12 mouse cellular contexts compared by ENCODE assay signal in the genomic region with DNA sequence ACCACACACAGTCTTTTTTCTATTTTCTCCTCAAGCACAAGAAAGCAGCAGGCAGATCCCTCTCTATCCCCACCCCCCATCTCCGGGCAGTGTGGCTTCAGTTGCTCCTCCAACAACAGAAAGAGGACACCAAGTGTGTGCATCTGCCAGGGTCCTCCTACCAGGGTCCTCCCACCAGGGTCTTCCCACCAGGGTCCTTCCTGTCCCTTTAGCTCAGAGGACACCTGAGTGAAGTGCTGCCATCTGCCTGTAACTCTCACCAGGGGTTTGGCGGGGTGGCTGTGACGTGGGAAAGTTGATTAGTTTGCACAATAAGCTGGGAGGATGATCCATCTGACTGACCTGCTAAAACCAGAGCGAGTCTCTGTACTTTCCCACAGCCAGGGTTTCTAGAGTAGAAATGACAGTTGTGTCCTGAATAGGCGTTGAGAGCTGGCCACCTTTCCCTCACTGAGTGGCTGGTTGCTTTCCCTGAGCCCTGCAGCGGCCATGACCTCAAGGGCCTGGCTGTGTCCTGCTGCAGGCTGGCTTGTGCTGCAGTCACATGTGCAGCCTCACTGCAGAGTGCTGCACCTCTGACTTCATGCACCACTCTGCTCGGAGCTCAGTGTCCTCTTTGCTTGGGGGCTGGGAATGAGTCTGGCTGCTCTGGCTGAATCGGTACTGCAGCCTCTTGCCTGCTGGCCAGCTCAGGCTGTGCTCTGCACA. TPM values are rescaled to one million over a fixed set of nuclear protein-coding genes. Genes with fewer than 3 reads are reported as not detected.
A peak's percentile ranks its signal among the peaks of the same experiment; 100 is the strongest.
DNase-seq lines count a peak whose midpoint lies in the region; ATAC-seq lines count a peak whose summit lies in the region.
"Had no signal": no experiment of that assay in that cellular context is flagged by ENCODE, and none has a peak within 500 bp of the region (broad histone marks: within the 10 kb centered on the region; RNA-seq: fewer than 3 reads in every experiment).

No protein-coding gene starts in this region.

- no peak overlapping the region for H3K27ac ChIP-seq in embryonic facial prominence, embryonic 11.5 days (replicated peaks; ENCODE audit: low read depth, low read length)
- no peak overlapping the region for H3K27ac ChIP-seq in embryonic facial prominence, embryonic 10.5 days (replicated peaks)
- H3K27ac ChIP-seq in lung, embryonic 16.5 days (ENCODE audit: low read length): no peak overlapping the region
- H3K27ac ChIP-seq in kidney, embryonic 15.5 days: peak overlapping the region; percentile 76
- H3K27ac ChIP-seq: intestine, embryonic 15.5 days; limb, embryonic 13.5 days had no signal

- H3K27me3 ChIP-seq in embryonic facial prominence, embryonic 11.5 days (ENCODE audit: control insufficient read depth, insufficient read depth, low read length): no peaks in the 10 kb centered on the region
- H3K27me3 ChIP-seq in embryonic facial prominence, embryonic 10.5 days (replicated peaks; ENCODE audit: low read depth, poor library complexity, severe bottlenecking): no peaks in the 10 kb centered on the region
- H3K27me3 ChIP-seq in lung, embryonic 16.5 days (ENCODE audit: control insufficient read depth, insufficient read depth, low read depth, low read length): no peaks in the 10 kb centered on the region
- H3K27me3 ChIP-seq in kidney, embryonic 15.5 days: no peaks in the 10 kb centered on the region
- H3K27me3 ChIP-seq: intestine, embryonic 15.5 days; limb, embryonic 13.5 days had no signal

- ATAC-seq in embryonic facial prominence, embryonic 11.5 days (replicated peaks; ENCODE audit: insufficient number of reproducible peaks, low FRiP score, low TSS enrichment, low read depth): peak; percentile 48; the same call in 1 of the 2 replicates
- 0 out of 2 replicates have a peak, but pooled peaks have one; percentile 26 for ATAC-seq in lung, embryonic 16.5 days (ENCODE audit: low read depth)
- peak; percentile 77 for ATAC-seq in kidney, embryonic 15.5 days (replicated peaks; ENCODE audit: low FRiP score)
- ATAC-seq: forebrain, embryonic 16.5 days; intestine, embryonic 15.5 days had no signal

- no peaks in the 10 kb centered on the region for H3K36me3 ChIP-seq in embryonic facial prominence, embryonic 11.5 days (replicated peaks; ENCODE audit: control insufficient read depth, insufficient read depth, low read depth, low read length)
- peaks cover 25% of the 10 kb centered on the region for H3K36me3 ChIP-seq in embryonic facial prominence, embryonic 10.5 days (replicated peaks)
- H3K36me3 ChIP-seq in lung, embryonic 16.5 days (ENCODE audit: control insufficient read depth, insufficient read depth, low read length): 0 out of 2 replicates have a peak, but pooled peaks cover 2% of the 10 kb centered on the region
- peaks cover 13% of the 10 kb centered on the region for H3K36me3 ChIP-seq in kidney, embryonic 15.5 days
- H3K36me3 ChIP-seq: intestine, embryonic 15.5 days had no signal

- no peaks in the 10 kb centered on the region; the same call in 1 of the 2 replicates for H3K4me1 ChIP-seq in embryonic facial prominence, embryonic 11.5 days (ENCODE audit: control insufficient read depth, insufficient read depth, low read length)
- peaks cover 12% of the 10 kb centered on the region for H3K4me1 ChIP-seq in embryonic facial prominence, embryonic 10.5 days
- H3K4me1 ChIP-seq in lung, embryonic 16.5 days (replicated peaks; ENCODE audit: control insufficient read depth, insufficient read depth, low read length): 0 out of 2 replicates have a peak, but pooled peaks cover 5% of the 10 kb centered on the region
- H3K4me1 ChIP-seq in kidney, embryonic 15.5 days: peaks cover 14% of the 10 kb centered on the region
- H3K4me1 ChIP-seq: limb, embryonic 13.5 days had no signal

- WGBS in embryonic facial prominence, embryonic 11.5 days: 51% methylated on average over 8 of the region's 8 CpGs
- 50% methylated on average over 8 of the region's 8 CpGs for WGBS in embryonic facial prominence, embryonic 10.5 days
- 45% methylated on average over 8 of the region's 8 CpGs for WGBS in lung, embryonic 16.5 days
- WGBS in kidney, embryonic 15.5 days: 32% methylated on average over 8 of the region's 8 CpGs

- no peak for DNase-seq in embryonic facial prominence, embryonic 11.5 days (ENCODE audit: low spot score)
- DNase-seq in embryonic facial prominence, embryonic 10.5 days (ENCODE audit: low spot score): no peak
- no peak for DNase-seq in lung, postnatal 25 days (ENCODE audit: low spot score)
- DNase-seq in retina, postnatal 7 days (ENCODE audit: low read depth, low spot score): peak; percentile 37
- DNase-seq in urinary bladder, postnatal 4 days (ENCODE audit: low spot score in 2 of 2): no peak
- no peak for DNase-seq in spleen, adult 18-20 months
- DNase-seq: cerebellum, adult 9-11 months had no signal

- no peak overlapping the region for H3K4me2 ChIP-seq in embryonic facial prominence, embryonic 11.5 days (ENCODE audit: low read depth, low read length)
- no peak overlapping the region for H3K4me2 ChIP-seq in lung, embryonic 16.5 days (ENCODE audit: low read depth, low read length)
- no peak overlapping the region for H3K4me2 ChIP-seq in kidney, embryonic 15.5 days
- H3K4me2 ChIP-seq: intestine, embryonic 15.5 days; limb, embryonic 13.5 days had no signal

- no peak overlapping the region for H3K9ac ChIP-seq in embryonic facial prominence, embryonic 11.5 days (replicated peaks; ENCODE audit: low read length)
- H3K9ac ChIP-seq in lung, embryonic 16.5 days (ENCODE audit: low read length): no peak overlapping the region
- H3K9ac ChIP-seq in kidney, embryonic 15.5 days: no peak overlapping the region
- H3K9ac ChIP-seq: intestine, embryonic 15.5 days; limb, embryonic 13.5 days had no signal

- H3K4me3 ChIP-seq in embryonic facial prominence, embryonic 11.5 days (ENCODE audit: low read depth, low read length): no peak overlapping the region
- no peak overlapping the region for H3K4me3 ChIP-seq in embryonic facial prominence, embryonic 10.5 days
- no peak overlapping the region for H3K4me3 ChIP-seq in lung, embryonic 16.5 days (ENCODE audit: low read length)
- H3K4me3 ChIP-seq in kidney, embryonic 15.5 days (replicated peaks): no peak overlapping the region
- H3K4me3 ChIP-seq: intestine, embryonic 15.5 days; limb, embryonic 13.5 days had no signal

- H3K9me3 ChIP-seq in embryonic facial prominence, embryonic 11.5 days (replicated peaks; ENCODE audit: control insufficient read depth, low read length): no peaks in the 10 kb centered on the region
- no peaks in the 10 kb centered on the region for H3K9me3 ChIP-seq in embryonic facial prominence, embryonic 10.5 days
- no peaks in the 10 kb centered on the region for H3K9me3 ChIP-seq in lung, embryonic 16.5 days (ENCODE audit: control insufficient read depth, low read length)
- H3K9me3 ChIP-seq in kidney, embryonic 15.5 days (replicated peaks): no peaks in the 10 kb centered on the region
- H3K9me3 ChIP-seq: intestine, embryonic 15.5 days; limb, embryonic 13.5 days had no signal

RNA-seq across cellular contexts. Expression of gene Has3, which starts 15.4 kb away (rescaled TPM):
- 0.18 and 0.31 TPM in 2 replicates for polyA plus RNA-seq in embryonic facial prominence, embryonic 11.5 days (2014; fragmentation: Nextera tagmentation; extraction: Ambion mirVana)
- polyA plus RNA-seq in embryonic facial prominence, embryonic 10.5 days (2016; fragmentation: Nextera tagmentation; extraction: Ambion mirVana): 0.05 and 0.17 TPM in 2 replicates
- polyA plus RNA-seq in lung, embryonic 16.5 days (2015; fragmentation: Nextera tagmentation; extraction: Ambion mirVana): 0.23 and 0.24 TPM in 2 replicates
- 1.2 and 1.5 TPM in 2 replicates for polyA plus RNA-seq in kidney, embryonic 15.5 days (2015; fragmentation: Nextera tagmentation; extraction: Ambion mirVana)

RNA-seq across cellular contexts. Expression of gene Utp4, which starts 38.7 kb away (rescaled TPM):
- polyA plus RNA-seq in embryonic facial prominence, embryonic 11.5 days (2014; fragmentation: Nextera tagmentation; extraction: Ambion mirVana): 90.3 and 93.0 TPM in 2 replicates
- polyA plus RNA-seq in embryonic facial prominence, embryonic 10.5 days (2016; fragmentation: Nextera tagmentation; extraction: Ambion mirVana): 100 and 103 TPM in 2 replicates
- polyA plus RNA-seq in lung, embryonic 16.5 days (2015; fragmentation: Nextera tagmentation; extraction: Ambion mirVana): 54.4 and 59.7 TPM in 2 replicates
- 85.8 and 86.4 TPM in 2 replicates for polyA plus RNA-seq in kidney, embryonic 15.5 days (2015; fragmentation: Nextera tagmentation; extraction: Ambion mirVana)

Comparison
In these comparisons a context has a peak if more than half of its experiments do, and no peak if none do; other contexts are left out.
1. ATAC-seq: peak in every context shown above with its lines; median percentile 77 in kidney, embryonic 15.5 days; 48 in embryonic facial prominence, embryonic 11.5 days; 26 in lung, embryonic 16.5 days.